Mouse (Mus musculus) olfactory bulb, adult 2 months (tissue): ENCODE measurements around the gene Fam78a.
"Not testable (repeated sequence)": the region's sequence is repeated elsewhere in the genome, so short reads cannot be mapped to it uniquely, and the experiment has no call there.

Experiments
- CTCF ChIP-seq: fragments of 200-500 bp; IDR thresholded peaks from 2 replicates; pipeline ENCODE4 v1.5.1; 2012; ENCODE audit warnings: low read depth, mild to moderate bottlenecking, low read length, moderate library complexity; ENCODE audit not compliant: insufficient read depth
- POLR2A ChIP-seq: fragments of 200-500 bp; IDR thresholded peaks from 2 replicates; pipeline ENCODE4 v1.6.1; 2012; ENCODE audit warnings: mild to moderate bottlenecking, low read depth, low read length, moderate library complexity; ENCODE audit not compliant: insufficient read depth

DNA sequence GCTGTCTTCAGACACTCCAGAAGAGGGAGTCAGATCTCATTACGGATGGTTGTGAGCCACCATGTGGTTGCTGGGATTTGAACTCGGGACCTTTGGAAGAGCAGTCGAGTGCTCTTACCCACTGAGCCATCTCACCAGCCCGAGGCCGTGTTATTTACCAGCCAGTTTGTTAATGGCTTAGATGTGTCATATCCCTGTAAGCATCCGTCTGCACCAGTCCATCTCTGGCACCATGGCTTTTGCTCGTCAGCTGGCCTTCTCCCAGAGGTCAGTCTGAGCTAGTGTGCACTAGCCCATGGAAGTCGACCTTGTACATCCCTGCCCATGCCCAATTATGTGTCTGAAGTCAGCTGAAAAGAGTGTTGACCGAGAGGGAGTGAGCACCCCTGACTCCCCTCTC lies 44.0 kb downstream of the Fam78a start:
- TF ChIP-seq CTCF, POLR2A: not testable (repeated sequence)
